Mouse (Mus musculus) left cerebral cortex, adult 2 months (tissue): ENCODE results near the gene Synj2. TPM values are rescaled to one million over a fixed set of nuclear protein-coding genes. Genes with fewer than 3 reads are reported as not detected.

Experiments
- DNase-seq, 2 experiments: peaks; one replicate each; pipeline ENCODE4 v3.0.0; 2021 to 2022; ENCODE audit warnings: low spot score in 2 of 2, mixed read lengths in 1 of 2; ENCODE audit errors: extremely low spot score in 1 of 2
- H3K27ac ChIP-seq: fragments of 200-600 bp; 2 replicates; pipeline ENCODE4 v1.8.1; 2022
- H3K4me3 ChIP-seq: fragments of 200-600 bp; 2 replicates; pipeline ENCODE4 v1.8.1; 2022
- CTCF ChIP-seq: fragments of 200-600 bp; IDR thresholded peaks from 2 replicates; pipeline ENCODE4 v1.8.1; 2022; ENCODE audit warnings: antibody characterized with exemption, mild to moderate bottlenecking, moderate library complexity
- intact Hi-C: fragments of 180-260 bp; cut with DNase I; formaldehyde crosslinking; loops from one replicate; pipeline ENCODE4 v1.15.1; 2025
- total RNA-seq, 2 experiments: library from RNA; stranded (reverse); gene quantifications; 2 replicates each; pipeline ENCODE4 v1.2.3; 2021

The Synj2 gene
- total RNA-seq, 2 experiments from 2014 or later, result 130 to 132 TPM

- intact Hi-C loops, result no loop called here
- no peak; the same call in 1 of the 2 replicates for TF ChIP-seq CTCF
- H3K27ac ChIP-seq, result peak within 1 kb of the TSS; percentile 83
- peak; percentile 98 to 99 for DNase-seq
- peak within 1 kb of the TSS; percentile 99 for H3K4me3 ChIP-seq
These were observed 138.4 kb downstream of the Synj2 start, which contains the start of the genes Serac1 and Gtf2h5 for GRCm38 (mm10) chr17:6079287-6080122. TSS of gene Serac1 (minus strand) at chr17:6079741. TSS of gene Gtf2h5 (plus strand) at chr17:6079786.

GRCm38 (mm10) chr17:6083323-6083890 is 142.3 kb downstream of the Synj2 start:
- H3K4me3 ChIP-seq, result no peak overlapping the region
- no peak for DNase-seq
- intact Hi-C loops, result no loop called here
- TF ChIP-seq CTCF, result no peak
- 0 out of 2 replicates have a peak overlapping the region, but pooled peaks have one; percentile 4 for H3K27ac ChIP-seq

GRCm38 (mm10) chr17:6091604-6092003 is 150.5 kb downstream of the Synj2 start:
- DNase-seq, result no peak
- TF ChIP-seq CTCF, result no peak
- H3K27ac ChIP-seq, result no peak overlapping the region
- intact Hi-C loops, result no loop called here
- H3K4me3 ChIP-seq, result no peak overlapping the region

Other genes with a start within 250 kb of the Synj2 start
- 10 to 100 TPM; 14.7 to 16.6 TPM for gene Snx9, start 100.0 kb upstream of the Synj2 start, total RNA-seq
- 10 to 100 TPM; 17.5 to 17.7 TPM for gene Serac1, start 138.5 kb downstream of the Synj2 start, total RNA-seq
- gene Gtf2h5, start 138.5 kb downstream of the Synj2 start, total RNA-seq, result 100 to 1,000 TPM; 103 to 106 TPM
- gene Tulp4, start 165.2 kb downstream of the Synj2 start, total RNA-seq, result 100 to 1,000 TPM; 342 to 345 TPM